Mouse (Mus musculus) T-cell, adult 2 months (primary cell): ENCODE measurements around the gene Fam43a.

Source experiments
- DNase-seq: peaks from one replicate; pipeline ENCODE4 v3.0.0; 2022; ENCODE audit warnings: low spot score

Gene Fam43a

GRCm38 (mm10) chr16:30595835-30596557 is 3.5 kb upstream of the Fam43a start:
- no peak for DNase-seq

- peak; percentile 72 for DNase-seq
Measured at GRCm38 (mm10) chr16:30596959-30597681, 2.4 kb upstream of the Fam43a start.

- peak; percentile 15 for DNase-seq
Measured at GRCm38 (mm10) chr16:30600431-30601045, 1.0 kb downstream of the Fam43a start.

- DNase-seq, result no peak
Measured at GRCm38 (mm10) chr16:30601046-30601832, 1.7 kb downstream of the Fam43a start.

- no peak for DNase-seq
Measured at GRCm38 (mm10) chr16:30601946-30602345, 2.4 kb downstream of the Fam43a start.

- no peak for DNase-seq
Measured at GRCm38 (mm10) chr16:30602684-30603530, 3.4 kb downstream of the Fam43a start.

- DNase-seq, result no peak
Measured at GRCm38 (mm10) chr16:30603531-30603842, 4.0 kb downstream of the Fam43a start.

GRCm38 (mm10) chr16:30604061-30604806 is 4.7 kb downstream of the Fam43a start:
- DNase-seq, result no peak

- DNase-seq, result no peak
Measured at GRCm38 (mm10) chr16:30604807-30605137, 5.2 kb downstream of the Fam43a start.

GRCm38 (mm10) chr16:30605528-30605927 is 6.0 kb downstream of the Fam43a start:
- no peak for DNase-seq

GRCm38 (mm10) chr16:30607868-30608267 is 8.3 kb downstream of the Fam43a start:
- DNase-seq, result no peak

- DNase-seq, result no peak
Measured at GRCm38 (mm10) chr16:30611331-30611730, 11.8 kb downstream of the Fam43a start.

- no peak for DNase-seq
Measured at GRCm38 (mm10) chr16:30613122-30613521, 13.6 kb downstream of the Fam43a start.

- no peak for DNase-seq
Measured at GRCm38 (mm10) chr16:30614122-30614521, 14.6 kb downstream of the Fam43a start.

- DNase-seq, result no peak
Measured at GRCm38 (mm10) chr16:30614705-30615317, 15.3 kb downstream of the Fam43a start.

GRCm38 (mm10) chr16:30616281-30616680 is 16.8 kb downstream of the Fam43a start:
- DNase-seq, result no peak

GRCm38 (mm10) chr16:30623645-30624044 is 24.1 kb downstream of the Fam43a start:
- no peak for DNase-seq

GRCm38 (mm10) chr16:30624640-30625039 is 25.1 kb downstream of the Fam43a start:
- DNase-seq, result no peak

GRCm38 (mm10) chr16:30627586-30628337 is 28.2 kb downstream of the Fam43a start:
- DNase-seq, result no peak

- no peak for DNase-seq
Measured at GRCm38 (mm10) chr16:30628401-30628800, 28.9 kb downstream of the Fam43a start.
